In genomic region chr2:145017625-145018167, GRCm38 (mm10) we compare ENCODE assay signal across 26 mouse cellular contexts.
DNase-seq lines count a peak whose midpoint lies in the region; ATAC-seq and TF ChIP-seq lines count a peak whose summit lies in the region.
"Had no signal": no experiment of that assay in that cellular context is flagged by ENCODE, and none has a peak within 500 bp of the region (broad histone marks: within the 10 kb centered on the region; RNA-seq: fewer than 3 reads in every experiment).

No protein-coding gene starts in this region.

- no peaks in the 10 kb centered on the region for H3K27me3 ChIP-seq in heart, embryonic 12.5 days (replicated peaks)
- H3K27me3 ChIP-seq in heart, embryonic 16.5 days (ENCODE audit: control insufficient read depth, insufficient read depth, low read length), result no peaks in the 10 kb centered on the region
- H3K27me3 ChIP-seq: forebrain, embryonic 13.5 days; hindbrain, embryonic 12.5 days; intestine, embryonic 15.5 days; limb, embryonic 12.5 days; liver, embryonic 15.5 days; neural tube, embryonic 13.5 days had no signal

- DNase-seq in layer of hippocampus, adult 2 months (ENCODE audit: low spot score in 2 of 2), result no peak
- DNase-seq in layer of hippocampus, postnatal 14 days (ENCODE audit: low spot score in 2 of 2), result no peak
- DNase-seq in left cerebral cortex, postnatal 14 days (ENCODE audit: low spot score in 2 of 2), result no peak
- no peak for DNase-seq in thymus, postnatal 25 days
- DNase-seq: adrenal gland, postnatal 36 days; B cell, adult 2 months; cerebellum, adult 8-10 months; cerebellum, postnatal 25 days; gastrocnemius, postnatal 25 days; kidney, adult 2 months; kidney, postnatal 36 days; layer of hippocampus, postnatal 36 days; lung, postnatal 36 days; thymus, adult 2 months; thymus, postnatal 4 days had no signal

- TF ChIP-seq CTCF in layer of hippocampus, adult 2 months (conservative IDR thresholded peaks at IDR 0.05), result no peak

- no peaks in the 10 kb centered on the region for H3K9me3 ChIP-seq in heart, embryonic 12.5 days (replicated peaks)
- no peaks in the 10 kb centered on the region for H3K9me3 ChIP-seq in heart, embryonic 16.5 days (replicated peaks; ENCODE audit: control insufficient read depth, low read length)
- H3K9me3 ChIP-seq: forebrain, embryonic 13.5 days; hindbrain, embryonic 12.5 days; intestine, embryonic 15.5 days; limb, embryonic 12.5 days; liver, embryonic 15.5 days; neural tube, embryonic 13.5 days had no signal

- no peak overlapping the region for H3K4me3 ChIP-seq in layer of hippocampus, adult 2 months
- H3K4me3 ChIP-seq in heart, embryonic 12.5 days, result no peak overlapping the region
- H3K4me3 ChIP-seq in heart, embryonic 16.5 days (ENCODE audit: low read length), result no peak overlapping the region
- H3K4me3 ChIP-seq: forebrain, embryonic 13.5 days; hindbrain, embryonic 12.5 days; intestine, embryonic 15.5 days; limb, embryonic 12.5 days; liver, embryonic 15.5 days; myocyte; neural tube, embryonic 13.5 days had no signal

- peak; percentile 33; the same call in 1 of the 2 replicates for ATAC-seq in heart, embryonic 12.5 days (ENCODE audit: insufficient number of reproducible peaks, low FRiP score)
- peak; percentile 88 for ATAC-seq in heart, embryonic 16.5 days (replicated peaks; ENCODE audit: extremely low read depth, insufficient read depth, low FRiP score)
- ATAC-seq: forebrain, embryonic 13.5 days; hindbrain, postnatal 0 days; intestine, embryonic 15.5 days had no signal

- H3K4me2 ChIP-seq in heart, embryonic 12.5 days, result no peak overlapping the region
- no peak overlapping the region for H3K4me2 ChIP-seq in heart, embryonic 16.5 days (ENCODE audit: low read depth, low read length)
- H3K4me2 ChIP-seq: forebrain, embryonic 13.5 days; hindbrain, embryonic 12.5 days; intestine, embryonic 15.5 days; limb, embryonic 12.5 days; liver, embryonic 15.5 days; midbrain, embryonic 11.5 days; neural tube, embryonic 13.5 days had no signal

- no peaks in the 10 kb centered on the region for H3K36me3 ChIP-seq in heart, embryonic 12.5 days
- no peaks in the 10 kb centered on the region for H3K36me3 ChIP-seq in heart, embryonic 16.5 days (ENCODE audit: control insufficient read depth, insufficient read depth)
- H3K36me3 ChIP-seq: hindbrain, embryonic 12.5 days; intestine, embryonic 15.5 days; limb, embryonic 12.5 days; liver, embryonic 15.5 days; neural tube, embryonic 13.5 days had no signal

- intact Hi-C loops in left cerebral cortex, postnatal 14 days (cut with DNase I), result no loop called here

- peak overlapping the region; percentile 37; the same call in 1 of the 2 replicates for H3K27ac ChIP-seq in layer of hippocampus, adult 2 months
- peak overlapping the region; percentile 70 for H3K27ac ChIP-seq in heart, embryonic 12.5 days (ENCODE audit: poor library complexity, severe bottlenecking)
- peak overlapping the region; percentile 52 for H3K27ac ChIP-seq in heart, embryonic 16.5 days (ENCODE audit: low read length)
- H3K27ac ChIP-seq: forebrain, embryonic 13.5 days; hindbrain, embryonic 12.5 days; hindbrain, postnatal 0 days; intestine, embryonic 15.5 days; limb, embryonic 12.5 days; liver, embryonic 15.5 days; neural tube, embryonic 13.5 days had no signal

- 25% methylated on average over 2 of the region's 2 CpGs for WGBS in heart, embryonic 12.5 days
- WGBS in heart, embryonic 16.5 days, result 16% methylated on average over 2 of the region's 2 CpGs

- peaks cover 10% of the 10 kb centered on the region for H3K4me1 ChIP-seq in heart, embryonic 12.5 days (replicated peaks)
- H3K4me1 ChIP-seq in heart, embryonic 16.5 days (ENCODE audit: control insufficient read depth, insufficient read depth, low read length), result peaks cover 9% of the 10 kb centered on the region
- H3K4me1 ChIP-seq: forebrain, embryonic 13.5 days; hindbrain, embryonic 12.5 days; intestine, embryonic 15.5 days; limb, embryonic 12.5 days; liver, embryonic 15.5 days; neural tube, embryonic 13.5 days had no signal

- H3K9ac ChIP-seq in heart, embryonic 12.5 days, result no peak overlapping the region
- H3K9ac ChIP-seq in heart, embryonic 16.5 days (ENCODE audit: low read length), result no peak overlapping the region
- H3K9ac ChIP-seq: forebrain, embryonic 13.5 days; hindbrain, embryonic 12.5 days; intestine, embryonic 15.5 days; limb, embryonic 12.5 days; liver, embryonic 15.5 days; neural tube, embryonic 13.5 days had no signal
